Mouse (Mus musculus) C2C12 (cell line): ENCODE measurements around the gene Rbbp5. TPM values are rescaled to one million over a fixed set of nuclear protein-coding genes. Genes with fewer than 3 reads are reported as not detected.

Source experiments
- H3K27me3 ChIP-seq: one replicate; pipeline ENCODE4 v1.6.1; 2011; ENCODE audit not compliant: control insufficient read depth, insufficient read depth, insufficient read length
- H3K36me3 ChIP-seq: one replicate; pipeline ENCODE4 v1.6.1; 2011; ENCODE audit not compliant: control insufficient read depth, insufficient read depth
- H3K4me3 ChIP-seq: one replicate; pipeline ENCODE4 v1.5.1; 2011; ENCODE audit warnings: mild to moderate bottlenecking, control low read depth; ENCODE audit not compliant: poor library complexity, insufficient read depth, severe bottlenecking
- H3K79me2 ChIP-seq: one replicate; pipeline ENCODE4 v1.6.1; 2011; ENCODE audit not compliant: control insufficient read depth, insufficient read depth
- H3K79me3 ChIP-seq: one replicate; pipeline ENCODE4 v1.6.1; 2011; ENCODE audit warnings: low read depth, control low read depth
- H3ac ChIP-seq: one replicate; pipeline ENCODE3; 2011; ENCODE audit warnings: low read depth; ENCODE audit not compliant: control insufficient read depth, insufficient read length
- CEBPB ChIP-seq: IDR thresholded peaks from one replicate; pipeline ENCODE4 v1.6.1; 2011; ENCODE audit warnings: low read depth, mild to moderate bottlenecking, control low read depth, moderate library complexity
- CTCF ChIP-seq: IDR thresholded peaks from one replicate; pipeline ENCODE4 v1.5.1; 2011; ENCODE audit not compliant: control insufficient read depth, insufficient read depth, insufficient read length
- FOSL1 ChIP-seq: IDR thresholded peaks from one replicate; pipeline ENCODE4 v1.8.0; 2011; ENCODE audit warnings: mild to moderate bottlenecking, low read length; ENCODE audit not compliant: poor library complexity, insufficient read depth, severe bottlenecking
- MAX ChIP-seq: IDR thresholded peaks from one replicate; pipeline ENCODE4 v1.6.1; 2011; ENCODE audit warnings: mild to moderate bottlenecking, control low read depth
- MYOD1 ChIP-seq: IDR thresholded peaks from one replicate; pipeline ENCODE4 v1.6.1; 2011; ENCODE audit warnings: low read depth; ENCODE audit not compliant: control insufficient read depth, insufficient read length
- MYOG ChIP-seq: IDR thresholded peaks from one replicate; pipeline ENCODE4 v1.6.1; 2011; ENCODE audit not compliant: control insufficient read depth, insufficient read length; ENCODE audit errors: extremely low read depth
- USF1 ChIP-seq: IDR thresholded peaks from one replicate; pipeline ENCODE4 v1.6.1; 2011; ENCODE audit warnings: low read depth, mild to moderate bottlenecking, control low read depth, moderate library complexity
- polyA plus RNA-seq: library from polyadenylated mRNA; unstranded; fragments of >200 nt; fragmentation: generic; extraction: Trizol; gene quantifications from one replicate; pipeline ENCODE4 v1.2.1, GENCODE M21; 2012; ENCODE audit warnings: missing spikeins

The Rbbp5 gene
- polyA plus RNA-seq, 1 experiment: 22.2 TPM

DNA sequence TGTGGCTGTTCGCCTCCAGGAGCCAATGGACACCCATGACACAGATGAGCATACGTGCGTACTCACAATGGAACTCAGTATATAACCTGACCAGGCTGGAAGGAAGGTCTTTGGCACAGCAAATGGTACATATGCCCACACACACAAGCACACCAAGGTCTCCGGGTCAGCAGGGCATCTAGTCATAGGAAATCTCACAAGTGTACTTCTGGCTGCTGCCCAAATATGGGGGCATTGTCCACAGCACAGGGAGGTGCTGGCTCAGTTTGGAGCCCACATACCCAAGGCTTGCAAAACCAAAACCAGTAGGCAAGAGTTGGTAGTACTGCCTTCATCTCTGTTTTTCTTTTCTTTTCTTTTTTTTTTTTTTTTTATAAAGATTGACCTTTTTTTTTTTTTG is 58.4 kb downstream of the Rbbp5 start:
- Histone ChIP-seq H3ac (no peak overlapping the region), H3K79me3 (no peaks in the 10 kb centered on the region), H3K79me2 (no peaks in the 10 kb centered on the region), H3K4me3 (no peak overlapping the region), H3K36me3 (no peaks in the 10 kb centered on the region), H3K27me3 (peaks cover 93% of the 10 kb centered on the region)
- no peak for TF ChIP-seq FOSL1
- no peak for TF ChIP-seq CTCF
- no peak for TF ChIP-seq CEBPB
- no peak for TF ChIP-seq MAX
- no peak for TF ChIP-seq MYOD1
- no peak for TF ChIP-seq USF1
- TF ChIP-seq MYOG: no peak

DNA sequence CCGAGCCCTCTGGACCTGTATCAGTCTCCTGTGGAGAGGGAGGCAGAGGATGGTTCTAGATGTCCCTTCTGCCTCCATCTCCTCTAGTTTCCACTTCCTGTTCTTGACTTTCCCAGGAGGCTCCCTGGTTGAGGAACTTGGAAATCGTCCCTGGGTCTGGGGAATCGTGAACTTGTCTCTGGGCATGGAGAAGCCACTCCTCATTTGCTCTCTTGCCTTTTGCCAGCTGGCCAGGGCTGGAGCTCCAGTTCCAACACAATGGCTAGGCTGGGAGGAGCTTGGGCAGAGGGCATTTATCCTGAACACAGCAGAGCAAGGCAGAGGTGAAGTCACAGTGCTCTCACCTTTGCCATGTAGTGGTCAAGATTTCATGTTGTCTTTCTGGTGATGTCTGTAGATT is 59.3 kb downstream of the Rbbp5 start:
- H3ac ChIP-seq: no peak overlapping the region
- no peaks in the 10 kb centered on the region for H3K79me2 ChIP-seq
- H3K4me3 ChIP-seq: no peak overlapping the region
- peaks cover 93% of the 10 kb centered on the region for H3K27me3 ChIP-seq
- TF ChIP-seq CEBPB: no peak
- no peak for TF ChIP-seq MYOD1
- no peak for TF ChIP-seq MAX
- TF ChIP-seq USF1: no peak
- no peak for TF ChIP-seq CTCF
- no peak for TF ChIP-seq MYOG
- no peak for TF ChIP-seq FOSL1
- H3K36me3 ChIP-seq: no peaks in the 10 kb centered on the region
- H3K79me3 ChIP-seq: no peaks in the 10 kb centered on the region

DNA sequence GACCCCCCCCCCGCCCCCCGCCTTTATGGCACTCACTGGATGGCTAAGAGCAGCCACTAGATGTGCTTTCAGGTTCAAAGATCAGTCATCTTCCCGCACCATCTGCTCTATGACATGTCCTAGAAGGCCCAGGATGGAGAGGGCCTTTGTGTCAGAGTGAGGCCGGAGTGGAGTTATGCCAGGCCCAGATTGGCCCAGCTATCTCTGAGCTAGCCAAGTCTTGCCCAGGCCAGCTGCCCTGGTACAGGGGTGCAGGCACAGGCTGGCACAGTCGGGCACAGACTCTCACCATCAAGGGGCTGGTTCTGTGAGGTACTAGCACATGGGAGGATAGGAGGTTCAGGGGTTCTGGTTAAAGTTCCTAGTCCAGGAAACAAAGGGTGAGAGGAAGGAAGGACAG is 60.6 kb downstream of the Rbbp5 start:
- no peak for TF ChIP-seq MAX
- TF ChIP-seq USF1: no peak
- Histone ChIP-seq H3K4me3 (no peak overlapping the region), H3K27me3 (peaks cover 93% of the 10 kb centered on the region)

DNA sequence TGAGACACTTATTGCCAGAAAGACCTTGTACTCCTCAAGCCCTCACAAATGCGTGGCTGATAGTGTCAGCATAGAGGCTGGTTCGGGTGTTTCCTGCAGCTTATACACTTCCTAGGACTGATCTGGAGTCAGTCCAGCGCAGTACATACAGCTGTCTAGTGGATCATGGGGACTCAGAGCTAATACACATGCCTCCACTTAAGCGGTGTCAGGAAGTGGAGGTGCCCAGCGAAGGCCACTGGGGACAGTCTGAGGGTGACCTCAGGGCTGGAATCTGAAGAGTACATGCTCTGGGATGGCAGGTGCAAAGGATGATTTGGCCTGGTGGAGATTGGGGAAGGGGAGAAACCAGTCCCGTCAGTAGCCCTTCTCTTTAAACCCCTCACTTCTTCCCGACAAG is 63.5 kb downstream of the Rbbp5 start:
- no peaks in the 10 kb centered on the region for H3K79me2 ChIP-seq
- H3K79me3 ChIP-seq: no peaks in the 10 kb centered on the region
- peaks cover 90% of the 10 kb centered on the region for H3K27me3 ChIP-seq
- TF ChIP-seq CEBPB (no peak), USF1 (no peak), CTCF (no peak), FOSL1 (no peak), MAX (no peak), MYOG (no peak), MYOD1 (no peak)
- no peaks in the 10 kb centered on the region for H3K36me3 ChIP-seq
- H3ac ChIP-seq: no peak overlapping the region
- no peak overlapping the region for H3K4me3 ChIP-seq

More for the DNA sequence above, 60.6 kb downstream of the Rbbp5 start:
- Histone ChIP-seq H3K36me3 (no peaks in the 10 kb centered on the region), H3ac (no peak overlapping the region), H3K79me2 (no peaks in the 10 kb centered on the region), H3K79me3 (no peaks in the 10 kb centered on the region)

DNA sequence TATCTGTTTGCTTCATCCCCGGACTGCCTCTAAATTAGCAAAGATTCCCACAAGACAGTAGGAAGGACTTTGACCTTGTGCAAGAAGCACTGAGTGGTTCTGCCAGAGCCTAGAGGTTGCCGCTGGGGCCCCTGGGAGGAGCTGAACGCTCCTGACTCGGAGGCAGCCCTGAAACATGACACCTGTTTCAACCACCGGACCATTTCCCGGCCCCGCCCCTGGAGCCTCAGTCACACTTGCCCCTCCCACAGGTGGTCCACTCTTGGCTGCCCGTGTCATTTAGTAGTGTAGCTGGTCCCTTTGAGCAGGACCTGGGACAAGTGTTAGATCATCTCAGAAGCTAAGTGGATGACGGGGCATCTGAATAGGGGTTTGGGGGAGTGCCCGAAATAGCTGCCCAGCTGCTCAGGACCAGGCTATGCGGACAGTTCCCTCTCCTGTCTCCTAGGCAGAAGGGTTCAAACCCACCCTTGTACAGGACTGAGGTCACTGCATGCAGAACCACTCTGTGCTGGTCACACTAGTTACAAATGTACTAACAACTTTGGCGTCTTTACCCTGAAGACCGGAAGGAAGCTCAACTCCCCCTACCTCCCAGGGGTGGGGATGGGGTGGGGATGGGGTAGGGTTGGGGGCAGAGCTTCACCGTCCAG is 64.1 kb downstream of the Rbbp5 start:
- Histone ChIP-seq H3K36me3 (no peaks in the 10 kb centered on the region), H3K4me3 (no peak overlapping the region), H3K79me3 (no peaks in the 10 kb centered on the region), H3ac (no peak overlapping the region), H3K27me3 (peaks cover 91% of the 10 kb centered on the region), H3K79me2 (no peaks in the 10 kb centered on the region)
- TF ChIP-seq CEBPB (no peak), USF1 (no peak), CTCF (no peak), MYOD1 (no peak), FOSL1 (no peak), MAX (no peak), MYOG (no peak)

DNA sequence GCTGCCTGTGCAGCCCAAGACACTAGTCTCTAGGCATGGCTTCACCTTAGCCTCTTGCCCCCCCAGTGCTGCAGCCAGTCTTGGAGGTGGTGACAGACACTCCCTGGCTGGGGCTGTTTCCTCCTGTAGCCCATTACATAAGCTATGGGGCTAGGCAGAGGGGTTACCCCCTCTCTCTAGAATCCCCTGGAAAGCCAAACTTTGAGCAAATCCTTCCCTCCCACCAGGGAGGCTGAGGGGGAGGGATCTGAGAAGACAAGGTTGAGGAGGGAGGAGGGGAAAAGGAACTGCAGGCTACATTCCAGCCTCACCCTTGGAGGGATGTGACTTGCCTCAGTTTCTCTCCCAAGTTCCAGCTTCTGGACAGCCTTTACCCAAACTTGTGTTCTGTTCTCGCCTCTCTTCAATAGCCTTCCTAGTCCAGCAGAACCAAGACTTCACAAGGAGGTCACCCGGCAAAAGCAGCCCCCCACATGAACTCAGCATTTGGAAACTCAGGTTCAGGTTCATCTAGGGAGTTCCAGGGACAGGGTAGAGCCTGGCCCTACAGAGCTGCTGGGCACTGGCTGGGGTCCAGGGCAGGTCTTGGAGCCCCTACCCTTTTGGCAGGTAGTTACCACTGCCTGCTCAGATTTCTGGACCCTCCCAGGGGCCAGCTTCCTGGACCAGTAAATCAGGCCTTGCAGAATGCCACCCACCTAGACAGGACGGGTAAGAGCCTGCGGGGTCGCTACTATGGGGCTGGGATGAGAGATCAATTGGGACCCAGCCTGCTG is 64.8 kb downstream of the Rbbp5 start:
- Histone ChIP-seq H3K36me3 (no peaks in the 10 kb centered on the region), H3K79me2 (no peaks in the 10 kb centered on the region), H3K27me3 (peaks cover 85% of the 10 kb centered on the region), H3K4me3 (no peak overlapping the region), H3ac (no peak overlapping the region), H3K79me3 (no peaks in the 10 kb centered on the region)
- TF ChIP-seq CTCF: no peak
- no peak for TF ChIP-seq CEBPB
